Mouse (Mus musculus): Measurements from ENCODE around the gene Eif2ak4. TPM values are rescaled to one million over a fixed set of nuclear protein-coding genes. Genes with fewer than 3 reads are reported as not detected.

Gene Eif2ak4
- total RNA-seq, 1 experiment from 2014 or later: 32.7 TPM

- ATAC-seq (ENCODE audit: extremely low read depth, insufficient number of reproducible peaks, low FRiP score, poor library complexity, severe bottlenecking): peak; percentile 50; the same call in 1 of the 2 replicates
These were observed 102.9 kb downstream of the Eif2ak4 start for GRCm38 (mm10) chr2:118491281-118491731.

GRCm38 (mm10) chr2:118491741-118492395 is 103.5 kb downstream of the Eif2ak4 start:
- ATAC-seq (ENCODE audit: extremely low read depth, insufficient number of reproducible peaks, low FRiP score, poor library complexity, severe bottlenecking): no peak

- no peak for ATAC-seq (ENCODE audit: extremely low read depth, insufficient number of reproducible peaks, low FRiP score, poor library complexity, severe bottlenecking)
These were observed 106.6 kb downstream of the Eif2ak4 start for GRCm38 (mm10) chr2:118495024-118495423.

DNA sequence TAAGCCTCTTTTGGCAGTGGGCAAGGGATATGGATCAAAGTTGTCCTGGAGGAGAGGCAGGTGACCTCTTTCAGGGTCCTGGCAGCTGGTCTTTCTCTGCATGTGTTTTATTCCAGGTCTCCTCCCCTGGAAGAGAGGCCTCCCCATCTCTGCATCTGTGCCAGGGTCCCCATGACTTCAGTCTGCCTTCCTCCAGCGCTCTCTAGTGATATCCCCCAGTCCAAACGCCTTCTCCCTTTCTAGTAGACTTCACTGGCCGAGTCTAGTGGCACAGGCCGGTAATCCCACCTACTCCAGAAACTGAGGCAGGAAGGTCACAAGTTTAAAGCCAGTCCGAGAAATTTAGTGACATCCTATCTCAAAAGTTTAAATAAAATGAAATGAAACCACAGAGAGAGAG is 109.5 kb downstream of the Eif2ak4 start:
- no peak for ATAC-seq (ENCODE audit: extremely low read depth, insufficient number of reproducible peaks, low FRiP score, poor library complexity, severe bottlenecking)

DNA sequence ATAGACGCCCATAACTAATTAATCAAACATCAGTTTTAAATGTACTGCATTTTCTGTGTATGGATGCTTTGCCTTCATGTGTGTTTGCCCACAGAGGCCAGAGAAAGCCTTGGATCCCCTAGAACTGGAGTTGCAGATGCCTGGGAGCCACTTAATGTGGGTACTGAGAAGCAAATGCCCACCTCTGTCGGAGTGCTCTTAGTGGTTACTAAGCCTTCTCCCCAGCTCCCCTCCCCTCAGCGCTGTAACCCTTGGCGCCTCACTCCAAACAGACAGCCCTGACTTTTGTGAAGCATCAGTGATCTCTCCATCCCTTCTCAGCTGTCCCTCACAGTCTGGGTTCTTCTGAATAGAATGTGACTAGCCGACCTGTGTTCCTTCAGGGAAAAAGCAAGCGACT is 110.1 kb downstream of the Eif2ak4 start:
- ATAC-seq (ENCODE audit: extremely low read depth, insufficient number of reproducible peaks, low FRiP score, poor library complexity, severe bottlenecking): no peak

DNA sequence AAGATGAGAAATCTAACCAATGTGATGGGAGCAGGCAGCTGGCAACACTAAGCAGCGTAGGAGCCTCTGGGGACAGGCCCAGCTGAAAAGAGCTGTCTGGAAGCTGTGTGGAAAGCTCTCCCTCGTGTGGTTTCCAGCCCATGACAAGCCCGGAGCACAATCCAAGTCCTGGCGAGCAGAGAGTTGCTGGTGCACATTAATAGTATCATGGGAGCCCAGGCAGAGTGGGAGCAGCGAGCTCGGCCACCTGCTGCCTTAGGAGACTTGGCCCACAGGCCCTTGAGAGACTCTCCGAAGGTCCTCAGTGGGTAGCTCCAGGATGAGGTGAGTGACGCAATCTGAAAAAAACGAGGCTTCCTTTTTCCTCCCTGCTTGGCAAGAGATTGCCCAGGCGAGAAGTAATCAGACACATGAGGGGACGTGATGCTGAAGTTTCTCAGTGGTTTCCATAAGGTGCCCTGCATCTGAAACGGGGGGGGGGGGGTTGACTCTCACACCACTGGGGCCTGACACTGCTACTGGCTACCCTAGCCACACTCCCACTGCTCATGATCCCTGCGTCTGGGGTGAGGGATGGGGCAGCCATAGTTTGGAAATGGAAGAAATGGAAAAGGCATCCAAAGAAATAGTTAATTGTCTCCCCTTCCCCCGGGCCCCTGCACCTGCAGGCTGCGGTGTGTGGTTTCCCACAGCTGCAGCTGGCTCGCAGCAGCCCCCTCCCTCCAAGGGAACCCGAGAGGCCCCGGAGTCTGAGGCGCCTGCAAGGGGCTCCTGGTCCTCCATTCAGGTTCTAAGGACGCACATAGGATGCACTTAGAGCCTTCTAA is 110.9 kb downstream of the Eif2ak4 start:
- ATAC-seq (ENCODE audit: extremely low read depth, insufficient number of reproducible peaks, low FRiP score, poor library complexity, severe bottlenecking): peak; percentile 42; the same call in 1 of the 2 replicates

DNA sequence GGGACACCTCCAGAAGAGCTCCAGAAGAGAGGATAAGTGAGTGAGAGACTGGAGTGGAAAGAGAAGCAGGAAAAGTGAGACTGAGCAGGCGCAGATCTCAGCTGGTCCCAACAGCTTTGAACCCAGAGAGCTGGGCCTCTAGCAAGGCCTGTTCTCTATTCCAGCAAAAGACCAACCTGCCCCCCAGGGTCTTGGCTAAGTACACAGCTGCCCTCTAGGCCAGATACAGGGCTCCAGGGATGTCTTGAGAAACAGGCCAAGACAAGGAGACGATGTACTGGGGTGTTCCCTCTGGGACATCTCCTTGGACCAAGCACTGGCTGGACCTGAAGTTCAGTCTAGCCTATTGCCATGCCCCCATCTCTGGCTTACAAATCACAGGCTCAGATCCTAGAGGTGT is 111.8 kb downstream of the Eif2ak4 start:
- ATAC-seq (ENCODE audit: extremely low read depth, insufficient number of reproducible peaks, low FRiP score, poor library complexity, severe bottlenecking): no peak

DNA sequence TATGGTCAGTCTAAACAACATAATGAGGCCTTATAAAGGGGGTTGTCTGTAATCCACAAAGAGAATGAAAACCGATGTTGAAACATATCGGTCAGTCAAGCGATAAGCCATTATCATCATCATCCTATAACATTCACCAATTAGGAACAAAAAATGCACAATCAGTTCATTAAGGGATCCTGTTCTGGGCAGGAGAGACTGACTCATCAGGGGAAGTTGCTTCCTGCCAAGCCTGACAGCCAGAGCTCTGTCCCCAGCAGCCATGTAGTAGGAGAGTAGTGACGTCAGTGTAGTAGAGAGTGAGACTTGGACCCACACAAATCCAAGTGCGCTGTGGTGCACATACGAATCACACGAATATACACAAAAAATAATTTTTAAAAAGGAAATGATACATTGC is 118.7 kb downstream of the Eif2ak4 start:
- no peak for ATAC-seq (ENCODE audit: extremely low read depth, insufficient number of reproducible peaks, low FRiP score, poor library complexity, severe bottlenecking)

DNA sequence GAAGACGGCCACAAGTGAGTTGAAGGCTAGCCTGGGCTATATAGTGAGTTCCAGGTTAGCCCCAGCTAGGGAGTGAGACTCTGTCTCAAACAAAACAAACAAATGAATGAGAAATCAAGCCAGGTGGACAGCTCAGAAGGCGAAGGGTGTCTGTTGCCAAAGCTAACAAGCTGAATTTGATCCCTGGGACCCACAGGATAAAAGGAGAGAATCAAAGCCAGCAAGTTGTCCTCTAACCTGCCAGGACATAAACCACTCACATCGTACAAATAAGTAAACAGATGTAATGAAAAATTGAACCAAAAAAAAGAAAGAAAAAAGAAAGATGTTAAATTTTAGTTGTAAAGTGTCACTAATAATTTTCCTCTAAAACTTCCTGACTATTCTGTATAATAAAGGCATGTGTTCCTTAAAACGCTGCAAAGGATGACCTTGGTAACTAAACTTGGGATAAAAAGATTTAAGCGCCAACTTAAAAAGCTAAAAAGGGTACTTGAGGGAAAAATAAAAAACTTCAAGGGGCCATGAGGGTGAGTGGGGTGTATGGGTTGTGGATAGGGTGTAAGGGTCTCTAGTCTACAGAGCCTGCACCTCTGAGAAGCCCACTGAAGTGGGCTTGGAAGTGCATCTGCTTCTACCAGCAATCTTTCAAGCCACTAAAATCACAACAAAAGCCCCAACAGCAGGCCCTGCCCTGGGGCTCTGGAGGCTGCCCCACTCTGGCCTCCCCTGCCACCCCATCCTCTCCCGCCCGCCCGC is 121.4 kb downstream of the Eif2ak4 start:
- no peak for ATAC-seq (ENCODE audit: extremely low read depth, insufficient number of reproducible peaks, low FRiP score, poor library complexity, severe bottlenecking)

DNA sequence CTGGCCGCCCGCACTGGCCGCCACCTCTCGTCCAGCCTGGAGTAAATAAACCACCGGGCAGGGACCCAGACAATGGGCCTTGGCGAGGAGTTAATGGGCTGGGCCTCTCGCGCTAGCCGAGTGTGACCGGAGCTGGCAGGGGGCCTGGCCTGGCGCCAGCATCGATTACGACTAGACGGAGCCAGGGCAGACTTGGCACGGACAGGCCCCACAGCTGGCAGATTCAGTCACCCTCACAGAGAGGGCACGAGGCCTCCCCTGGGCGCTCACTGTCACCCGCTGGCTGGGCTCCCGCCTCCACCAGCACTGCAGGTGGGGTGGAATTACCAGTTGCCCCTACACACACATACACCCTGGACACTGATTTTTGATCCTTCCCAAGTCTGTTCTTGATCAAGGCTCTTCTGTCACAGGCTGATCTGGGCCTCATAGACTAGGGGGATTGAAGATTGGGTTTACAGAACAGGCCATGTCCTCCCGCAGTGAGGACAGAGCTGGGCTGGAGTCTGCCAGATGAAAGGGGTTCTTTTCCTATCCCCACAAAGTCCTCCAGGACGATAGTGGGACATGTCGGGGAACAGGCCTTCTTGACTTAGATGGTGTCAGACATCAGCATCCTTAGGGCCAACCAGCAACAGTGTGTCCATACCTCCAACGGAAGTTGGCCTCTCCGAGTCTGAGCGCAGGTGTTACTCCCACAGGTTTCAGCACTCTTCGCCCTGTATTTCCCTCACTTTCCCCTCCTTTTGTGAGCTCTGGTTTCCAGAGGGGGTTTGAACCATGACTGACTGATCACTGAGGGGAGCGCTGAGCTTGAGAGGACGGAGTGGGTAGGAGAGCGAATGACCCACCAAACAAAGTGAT is 122.3 kb downstream of the Eif2ak4 start:
- ATAC-seq (ENCODE audit: extremely low read depth, insufficient number of reproducible peaks, low FRiP score, poor library complexity, severe bottlenecking): no peak

DNA sequence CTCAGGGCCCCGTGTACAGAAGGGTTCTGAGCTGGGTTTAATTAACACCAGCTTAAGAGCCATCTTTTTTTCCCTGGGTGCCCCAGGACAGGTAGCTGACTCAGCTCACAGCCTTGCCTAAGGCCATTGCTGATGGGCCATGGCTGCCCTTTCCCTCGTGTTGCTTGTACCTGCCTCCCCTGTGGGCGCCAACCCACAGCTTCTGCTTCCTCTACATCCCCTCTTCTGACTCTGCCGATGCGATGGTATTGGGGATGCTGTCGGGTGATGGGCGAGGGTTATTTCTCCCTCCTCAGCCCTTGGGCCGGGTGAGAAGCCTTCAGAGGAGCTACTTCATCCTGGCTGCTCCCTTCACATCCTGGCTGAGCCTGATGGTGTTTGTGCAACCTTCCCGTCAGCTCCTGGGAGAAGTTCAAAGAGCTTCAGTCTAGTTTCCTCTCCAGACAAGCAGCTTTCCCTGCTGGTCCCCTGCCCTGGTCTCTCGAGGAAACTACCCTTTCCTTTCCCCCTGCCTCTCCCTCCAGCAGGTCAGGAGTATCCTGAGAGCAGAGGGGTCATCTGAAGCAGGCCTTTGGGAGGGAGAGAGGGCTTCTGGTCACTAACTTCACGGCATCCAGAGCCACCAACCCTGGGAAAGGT is 123.5 kb downstream of the Eif2ak4 start:
- no peak for ATAC-seq (ENCODE audit: extremely low read depth, insufficient number of reproducible peaks, low FRiP score, poor library complexity, severe bottlenecking)

DNA sequence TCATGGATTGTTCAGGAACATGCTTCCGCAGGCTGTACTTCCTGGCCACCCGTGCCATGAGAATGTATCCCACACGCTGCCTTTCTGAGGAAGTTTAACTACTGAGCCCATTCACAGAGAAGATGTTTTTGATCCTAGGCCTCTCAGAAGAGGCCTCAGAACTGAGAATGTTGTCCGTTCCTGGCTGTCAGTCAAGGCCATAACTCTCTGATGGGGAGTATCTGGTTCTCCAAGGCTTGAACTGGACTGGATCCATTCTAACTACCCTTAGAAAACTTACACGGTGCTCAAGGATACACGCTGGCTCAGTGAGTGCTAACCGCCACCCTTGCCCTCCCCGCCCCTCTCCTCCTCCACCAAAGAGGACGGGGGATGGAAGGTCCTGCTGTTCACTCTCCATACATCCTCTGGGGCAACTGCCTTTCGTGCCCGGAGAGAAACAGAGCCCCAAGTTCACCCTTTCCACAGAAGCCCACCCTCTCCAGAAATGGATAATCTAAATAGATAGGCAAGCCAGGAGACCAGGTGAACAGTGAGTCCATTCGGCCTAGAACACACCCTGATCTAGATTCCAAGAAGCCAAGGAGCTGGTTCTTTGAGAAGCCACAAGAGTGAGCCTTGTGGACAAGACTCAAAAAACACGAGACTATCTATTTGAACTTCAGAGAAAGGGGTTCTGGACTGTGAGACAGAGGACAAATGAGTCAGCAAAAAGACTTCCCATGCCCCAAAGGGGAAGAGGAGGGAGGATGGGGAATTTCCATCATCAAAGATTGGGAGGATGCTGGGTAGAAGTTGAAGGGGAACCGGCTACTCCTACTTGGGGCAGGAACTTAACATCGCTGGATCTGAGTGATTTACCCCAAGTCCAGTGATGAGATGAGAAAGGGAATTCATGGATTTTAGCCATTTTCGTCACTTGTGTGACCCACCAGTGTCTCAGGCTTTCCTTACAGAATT is 124.3 kb downstream of the Eif2ak4 start:
- no peak for ATAC-seq (ENCODE audit: extremely low read depth, insufficient number of reproducible peaks, low FRiP score, poor library complexity, severe bottlenecking)

GRCm38 (mm10) chr2:118520042-118520933 is 131.9 kb downstream of the Eif2ak4 start:
- no peak for ATAC-seq (ENCODE audit: extremely low read depth, insufficient number of reproducible peaks, low FRiP score, poor library complexity, severe bottlenecking)

- no peak for ATAC-seq (ENCODE audit: extremely low read depth, insufficient number of reproducible peaks, low FRiP score, poor library complexity, severe bottlenecking)
These were observed 133.8 kb downstream of the Eif2ak4 start for GRCm38 (mm10) chr2:118522265-118522664.

GRCm38 (mm10) chr2:118523163-118523730 is 134.8 kb downstream of the Eif2ak4 start:
- no peak for ATAC-seq (ENCODE audit: extremely low read depth, insufficient number of reproducible peaks, low FRiP score, poor library complexity, severe bottlenecking)

DNA sequence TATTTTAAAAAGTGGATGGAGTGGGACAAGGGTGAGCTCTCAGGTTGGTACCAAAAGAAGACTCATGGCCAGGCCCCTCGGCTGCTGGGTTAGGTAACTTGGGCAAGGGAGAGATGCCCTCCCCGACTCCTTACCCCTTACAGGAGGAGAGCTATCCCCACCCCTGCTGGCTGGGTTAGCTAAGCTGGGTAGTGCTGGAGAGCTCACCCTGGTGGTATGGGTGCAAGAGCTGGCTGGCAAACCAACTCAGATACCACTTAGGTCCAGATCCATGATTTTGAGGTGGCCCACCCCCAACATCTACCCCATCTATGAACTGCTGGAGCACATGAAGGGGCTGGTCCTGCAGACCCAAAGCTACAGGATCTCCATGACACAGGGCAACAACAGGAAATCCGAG is 136.4 kb downstream of the Eif2ak4 start:
- ATAC-seq (ENCODE audit: extremely low read depth, insufficient number of reproducible peaks, low FRiP score, poor library complexity, severe bottlenecking): no peak

Data from neutrophil, adult 5-6 weeks (primary cell).